Mouse (Mus musculus) lung, adult 2 months (tissue): Measurements from ENCODE around the gene Zfp366.

Experiments used
- CTCF ChIP-seq: fragments of 200-500 bp; IDR thresholded peaks from 2 replicates; pipeline ENCODE4 v1.5.1; 2011; ENCODE audit warnings: mild to moderate bottlenecking, low read length, control low read depth; ENCODE audit not compliant: insufficient read depth
- POLR2A ChIP-seq: fragments of 200-500 bp; IDR thresholded peaks from 2 replicates; pipeline ENCODE4 v1.6.1; 2011; ENCODE audit warnings: low read depth, mild to moderate bottlenecking, control low read depth, low read length, borderline replicate concordance; ENCODE audit errors: extremely low read depth

DNA sequence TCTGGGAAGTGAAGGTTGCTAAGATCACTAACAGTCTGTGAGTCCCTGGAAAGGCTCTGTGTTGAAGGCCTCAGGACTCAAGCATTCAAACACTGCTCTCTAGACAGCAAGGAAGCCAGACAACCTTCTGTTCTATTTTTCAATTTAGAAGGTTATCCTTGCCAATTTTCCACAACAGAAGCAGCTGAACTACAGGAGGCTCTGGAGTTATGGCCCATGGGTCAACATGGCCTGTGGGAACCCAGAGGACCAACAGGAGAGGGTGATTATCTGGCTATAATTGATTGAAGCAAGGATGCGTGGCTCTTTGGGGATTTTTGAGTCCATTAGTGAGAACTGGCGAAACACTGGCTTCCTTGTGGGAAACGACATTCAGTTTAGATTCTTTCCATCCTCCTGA lies 48.7 kb downstream of the Zfp366 start:
- TF ChIP-seq POLR2A = no peak
- no peak for TF ChIP-seq CTCF
